Mouse (Mus musculus): ENCODE measurements around the gene Ankle2.

The Ankle2 gene

DNA sequence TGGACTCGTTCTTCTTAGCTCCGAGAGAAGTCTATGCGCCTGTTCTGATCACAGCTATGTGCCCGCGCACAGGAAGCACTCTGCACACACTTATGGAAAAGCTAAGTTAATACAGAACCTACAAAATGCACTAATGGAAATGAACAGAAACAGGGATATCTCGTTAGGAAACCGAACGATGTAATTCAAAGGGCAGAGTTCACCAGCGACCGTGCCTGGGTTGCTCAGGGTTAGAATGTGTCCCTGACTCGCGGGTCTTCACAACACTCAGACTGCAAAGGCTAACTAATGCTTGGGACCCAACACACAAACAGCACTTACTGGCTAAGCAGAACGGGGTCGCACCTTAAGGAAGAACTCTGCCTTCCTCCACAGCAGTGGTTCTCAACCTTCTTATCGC is 54.4 kb downstream of the Ankle2 start:
- DNase-seq: no peak

DNA sequence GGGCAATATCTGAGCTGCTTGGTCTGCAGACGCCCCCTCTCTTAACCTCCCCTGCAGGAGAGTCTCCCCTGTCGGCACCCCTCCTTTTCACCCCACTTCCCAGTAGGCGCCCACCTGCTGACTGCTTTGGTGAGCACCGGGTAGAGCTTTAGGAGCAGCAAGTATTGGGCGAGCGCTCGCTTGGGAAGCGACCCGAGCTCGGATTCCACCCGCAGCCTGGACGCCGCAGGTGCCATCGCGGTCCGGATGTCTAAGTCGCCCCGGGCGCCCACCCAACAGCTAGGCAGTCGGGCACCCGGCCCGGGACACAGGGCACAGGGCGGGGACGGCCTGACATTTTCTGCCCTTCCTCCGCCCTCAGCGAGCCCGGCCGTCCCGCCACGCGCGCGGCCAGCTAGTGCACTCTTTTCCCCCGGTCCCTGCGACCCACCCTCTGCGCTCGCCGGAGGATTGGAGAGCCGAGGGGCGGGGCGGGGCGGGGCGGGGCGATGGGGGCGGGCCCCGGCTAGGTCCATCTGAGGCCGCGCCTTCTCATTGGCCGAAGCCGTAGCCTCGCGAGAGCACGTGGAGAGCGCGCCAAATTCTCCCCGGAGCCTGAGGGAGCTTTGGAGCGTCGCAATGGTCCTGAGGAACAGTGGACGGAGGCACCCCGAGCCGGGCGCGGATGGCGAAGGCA is 55.1 kb downstream of the Ankle2 start, which contains the start of the genes Pxmp2 and Pole:
TSS of gene Pxmp2 (minus strand) at position 417 of the 676 bp plus-strand sequence.
TSS of gene Pole (plus strand) at position 537 of the 676 bp plus-strand sequence.
- peak; percentile 95 for DNase-seq

DNA sequence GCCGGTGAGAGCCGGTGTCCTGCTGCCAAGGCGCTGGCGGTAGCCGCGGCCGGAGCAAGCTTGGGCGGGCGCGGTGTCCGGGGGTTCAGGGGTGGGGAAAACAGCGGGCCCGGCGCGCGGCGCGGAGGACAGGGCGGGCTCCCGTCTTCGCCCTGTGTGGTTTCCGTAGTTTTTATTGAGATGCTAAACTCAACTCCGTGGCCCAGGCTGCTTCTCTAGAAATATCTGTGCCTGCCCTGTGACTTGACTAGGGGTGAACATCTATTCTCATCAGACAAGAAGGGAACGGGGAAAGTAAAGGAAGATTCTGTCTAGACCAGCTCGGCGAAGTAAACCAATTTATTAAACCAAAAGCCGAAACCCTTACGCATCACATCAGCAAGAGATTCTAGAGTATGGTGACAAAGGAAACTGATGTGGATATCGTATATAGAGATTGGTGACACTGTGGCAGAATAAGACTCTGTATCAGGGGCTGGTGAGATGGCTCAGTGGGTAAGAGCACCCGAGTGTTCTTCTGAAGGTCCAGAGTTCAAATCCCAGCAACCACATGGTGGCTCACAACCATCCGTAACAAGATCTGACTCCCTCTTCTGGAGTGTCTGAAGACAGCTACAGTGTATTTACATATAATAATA is 55.8 kb downstream of the Ankle2 start:
- no peak for DNase-seq

GRCm38 (mm10) chr5:110287084-110287475 is 56.3 kb downstream of the Ankle2 start:
- no peak for DNase-seq

- no peak for DNase-seq
These were observed 60.8 kb downstream of the Ankle2 start for GRCm38 (mm10) chr5:110291649-110292048.

GRCm38 (mm10) chr5:110296637-110297036 is 65.8 kb downstream of the Ankle2 start:
- peak; percentile 18 for DNase-seq

- DNase-seq: no peak
These were observed 69.8 kb downstream of the Ankle2 start for GRCm38 (mm10) chr5:110300591-110300990.
